Mouse (Mus musculus) cerebellum, adult 2 months (tissue): ENCODE results near the gene Baiap2.

Experiments used
- CTCF ChIP-seq: fragments of 200-500 bp; IDR thresholded peaks from 2 replicates; pipeline ENCODE4 v1.5.1; 2011; ENCODE audit warnings: low read depth, mild to moderate bottlenecking, control low read depth, low read length, moderate library complexity, borderline replicate concordance; ENCODE audit not compliant: insufficient read depth
- POLR2A ChIP-seq: fragments of 200-500 bp; IDR thresholded peaks from 2 replicates; pipeline ENCODE4 v1.6.1; 2011; ENCODE audit warnings: low read length, control low read depth, borderline replicate concordance; ENCODE audit not compliant: insufficient read depth

- no peak for TF ChIP-seq POLR2A
- TF ChIP-seq CTCF = no peak
Measured at GRCm38 (mm10) chr11:119947426-119947825, 4.9 kb downstream of the Baiap2 start.
